In the genomic region with DNA sequence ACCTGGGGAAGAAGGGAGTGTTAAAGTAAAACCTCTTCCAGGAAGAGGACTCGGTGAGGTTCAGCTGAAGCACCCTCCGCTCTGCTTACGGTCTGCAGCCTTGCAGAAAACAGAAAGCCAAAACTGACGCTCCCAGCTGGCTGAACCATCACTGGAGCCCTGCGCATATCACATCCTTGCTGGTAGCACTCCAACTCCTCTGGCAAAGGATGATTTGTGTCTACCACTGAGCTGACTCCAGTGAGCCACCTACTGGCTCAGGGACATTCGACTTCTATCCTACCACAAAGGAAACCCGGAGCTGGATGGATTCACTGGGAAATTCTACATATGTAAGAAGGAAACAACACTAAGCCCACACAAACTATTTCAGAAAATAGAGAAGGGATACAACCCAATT, we compare ENCODE assay signal across 9 mouse cellular contexts. TPM values are rescaled to one million over a fixed set of nuclear protein-coding genes. Genes with fewer than 3 reads are reported as not detected.
DNase-seq lines count a peak whose midpoint lies in the region; ATAC-seq lines count a peak whose summit lies in the region.
"Had no signal": no experiment of that assay in that cellular context is flagged by ENCODE, and none has a peak within 500 bp of the region (broad histone marks: within the 10 kb centered on the region; RNA-seq: fewer than 3 reads in every experiment).

No protein-coding gene starts in this region.

- WGBS in hindbrain, embryonic 14.5 days: 73% methylated on average over 7 of the region's 7 CpGs
- WGBS in hindbrain, embryonic 13.5 days: 77% methylated on average over 7 of the region's 7 CpGs

- H3K9ac ChIP-seq in hindbrain, embryonic 14.5 days: no peak overlapping the region
- H3K9ac ChIP-seq in hindbrain, embryonic 13.5 days: no peak overlapping the region
- H3K9ac ChIP-seq: limb, embryonic 13.5 days had no signal

- no peaks in the 10 kb centered on the region for H3K9me3 ChIP-seq in hindbrain, embryonic 14.5 days (ENCODE audit: control insufficient read depth, low read length)
- H3K9me3 ChIP-seq in hindbrain, embryonic 13.5 days: no peaks in the 10 kb centered on the region
- H3K9me3 ChIP-seq: limb, embryonic 13.5 days had no signal

- ATAC-seq in hindbrain, embryonic 14.5 days (ENCODE audit: low FRiP score): no peak
- no peak for ATAC-seq in hindbrain, embryonic 13.5 days (ENCODE audit: low FRiP score)
- no peak for ATAC-seq in CD4-positive, CD25-positive, alpha-beta regulatory T cell, adult 4 months

- H3K4me1 ChIP-seq in hindbrain, embryonic 14.5 days (replicated peaks; ENCODE audit: control insufficient read depth, insufficient read depth, low read length): no peaks in the 10 kb centered on the region
- no peaks in the 10 kb centered on the region for H3K4me1 ChIP-seq in hindbrain, embryonic 13.5 days (replicated peaks)

- H3K27ac ChIP-seq in hindbrain, embryonic 14.5 days: no peak overlapping the region
- no peak overlapping the region for H3K27ac ChIP-seq in hindbrain, embryonic 13.5 days
- H3K27ac ChIP-seq: limb, embryonic 13.5 days had no signal

- H3K27me3 ChIP-seq in hindbrain, embryonic 14.5 days (ENCODE audit: control insufficient read depth, insufficient read depth, low read length): no peaks in the 10 kb centered on the region
- no peaks in the 10 kb centered on the region for H3K27me3 ChIP-seq in hindbrain, embryonic 13.5 days
- H3K27me3 ChIP-seq: limb, embryonic 13.5 days had no signal

- peak; percentile 62 for DNase-seq in hindbrain, embryonic 14.5 days (ENCODE audit: low spot score)
- peak; percentile 34 for DNase-seq in NIH3T3 (ENCODE audit: low read depth)
- DNase-seq in cerebellum, postnatal 25 days: peak; percentile 50 to 74
- peak; percentile 65 for DNase-seq in heart, postnatal 4 days
- peak; percentile 30 for DNase-seq in lung, postnatal 25 days (ENCODE audit: low spot score)
- DNase-seq in urinary bladder, postnatal 10 days (ENCODE audit: low spot score): no peak

- no peak overlapping the region for H3K4me2 ChIP-seq in hindbrain, embryonic 14.5 days (replicated peaks)
- H3K4me2 ChIP-seq in hindbrain, embryonic 13.5 days: no peak overlapping the region
- H3K4me2 ChIP-seq: limb, embryonic 13.5 days had no signal

- H3K4me3 ChIP-seq in hindbrain, embryonic 14.5 days (replicated peaks; ENCODE audit: low read length): no peak overlapping the region
- no peak overlapping the region for H3K4me3 ChIP-seq in hindbrain, embryonic 13.5 days
- H3K4me3 ChIP-seq: limb, embryonic 13.5 days had no signal

- H3K36me3 ChIP-seq in hindbrain, embryonic 14.5 days (replicated peaks; ENCODE audit: control insufficient read depth, insufficient read depth): peaks cover 65% of the 10 kb centered on the region
- peaks cover 53% of the 10 kb centered on the region for H3K36me3 ChIP-seq in hindbrain, embryonic 13.5 days

RNA-seq across cellular contexts. Expression of a gene that starts 18.8 kb away (rescaled TPM):
- polyA plus RNA-seq in hindbrain, embryonic 14.5 days (2014; fragmentation: Nextera tagmentation; extraction: Ambion mirVana): 36.0 and 39.6 TPM in 2 replicates
- 23.0 and 23.6 TPM in 2 replicates for polyA plus RNA-seq in hindbrain, embryonic 13.5 days (2015; fragmentation: Nextera tagmentation; extraction: Ambion mirVana)
- total RNA-seq in heart, postnatal 4 days (2021): 10 to 100 TPM; 34.9 to 37.0 TPM
- 10 to 100 TPM; 49.2 to 62.6 TPM for polyA plus RNA-seq in CD4-positive, CD25-positive, alpha-beta regulatory T cell, adult 4 months (2017; shearing (Covaris generic))
